Mouse (Mus musculus) kidney, adult 2 months (tissue): Measurements from ENCODE around the gene Pik3r6.

Source experiments
- CTCF ChIP-seq: fragments of 200-500 bp; conservative IDR thresholded peaks from 2 replicates; pipeline ENCODE4 v1.5.1; 2011; ENCODE audit warnings: low read depth, mild to moderate bottlenecking, control low read depth, low read length, moderate library complexity, mixed read lengths; ENCODE audit not compliant: insufficient read depth, insufficient read length
- POLR2A ChIP-seq: fragments of 200-500 bp; IDR thresholded peaks from one replicate; pipeline ENCODE4 v1.6.1; 2011; ENCODE audit warnings: low read depth, low read length, control low read depth

DNA sequence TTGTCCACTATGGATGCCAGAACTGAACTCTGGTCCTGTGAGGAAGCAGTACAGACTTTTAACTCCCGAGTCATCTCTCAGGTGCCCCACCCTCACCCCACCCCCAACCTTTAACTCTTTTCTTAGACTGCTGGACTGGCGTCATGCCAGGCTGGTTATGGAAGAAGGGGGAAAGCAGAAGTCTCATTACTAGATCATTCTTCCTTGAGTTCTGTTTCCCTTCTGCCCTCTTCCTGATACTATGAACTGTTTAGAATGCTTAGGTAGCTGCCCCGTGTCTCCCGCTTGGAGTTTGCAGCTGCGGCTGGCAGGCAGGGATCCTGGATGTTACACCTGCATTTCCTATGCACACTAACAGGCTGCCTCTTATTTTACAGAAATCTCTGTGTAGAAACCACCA, 17.0 kb downstream of the Pik3r6 start:
- TF ChIP-seq POLR2A (no peak), CTCF (no peak)
